Mouse (Mus musculus) urinary bladder, postnatal 25 days (tissue): ENCODE data around the gene Gpm6a.
"Not testable (repeated sequence)": the region's sequence is repeated elsewhere in the genome, so short reads cannot be mapped to it uniquely, and the experiment has no call there.

Source experiments
- DNase-seq: peaks from one replicate; pipeline ENCODE4 v3.0.0; 2022; ENCODE audit warnings: low spot score

The Gpm6a gene

GRCm38 (mm10) chr8:55012228-55012627, 57.6 kb downstream of the Gpm6a start:
- no peak for DNase-seq

GRCm38 (mm10) chr8:55017071-55017470, 62.4 kb downstream of the Gpm6a start:
- no peak for DNase-seq

- DNase-seq, result no peak
Observed at GRCm38 (mm10) chr8:55025851-55026660, 71.4 kb downstream of the Gpm6a start.

- no peak for DNase-seq
Observed at GRCm38 (mm10) chr8:55026661-55027000, 72.0 kb downstream of the Gpm6a start.

- DNase-seq, result no peak
Observed at GRCm38 (mm10) chr8:55028371-55028770, 73.7 kb downstream of the Gpm6a start.

GRCm38 (mm10) chr8:55031099-55031498, 76.5 kb downstream of the Gpm6a start:
- no peak for DNase-seq

- no peak for DNase-seq
Observed at GRCm38 (mm10) chr8:55034309-55034708, 79.7 kb downstream of the Gpm6a start.

GRCm38 (mm10) chr8:55035416-55035815, 80.8 kb downstream of the Gpm6a start:
- DNase-seq, result no peak

GRCm38 (mm10) chr8:55042955-55043354, 88.3 kb downstream of the Gpm6a start:
- DNase-seq, result no peak

GRCm38 (mm10) chr8:55048396-55048795, 93.8 kb downstream of the Gpm6a start:
- no peak for DNase-seq

- no peak for DNase-seq
Observed at GRCm38 (mm10) chr8:55049979-55050378, 95.3 kb downstream of the Gpm6a start.

GRCm38 (mm10) chr8:55068811-55069210, 114.2 kb downstream of the Gpm6a start:
- DNase-seq, result not testable (repeated sequence)

GRCm38 (mm10) chr8:55073481-55073880, 118.8 kb downstream of the Gpm6a start:
- no peak for DNase-seq

- DNase-seq, result no peak
Observed at GRCm38 (mm10) chr8:55102195-55102594, 147.6 kb downstream of the Gpm6a start.

GRCm38 (mm10) chr8:55103065-55103464, 148.4 kb downstream of the Gpm6a start:
- no peak for DNase-seq

GRCm38 (mm10) chr8:55103891-55104481, 149.3 kb downstream of the Gpm6a start:
- DNase-seq, result no peak
